Mouse (Mus musculus): Measurements from ENCODE around the gene Bri3. TPM values are rescaled to one million over a fixed set of nuclear protein-coding genes. Genes with fewer than 3 reads are reported as not detected.

The Bri3 gene
- polyA plus RNA-seq, 1 experiment from 2014 or later = 25.1 TPM

DNA sequence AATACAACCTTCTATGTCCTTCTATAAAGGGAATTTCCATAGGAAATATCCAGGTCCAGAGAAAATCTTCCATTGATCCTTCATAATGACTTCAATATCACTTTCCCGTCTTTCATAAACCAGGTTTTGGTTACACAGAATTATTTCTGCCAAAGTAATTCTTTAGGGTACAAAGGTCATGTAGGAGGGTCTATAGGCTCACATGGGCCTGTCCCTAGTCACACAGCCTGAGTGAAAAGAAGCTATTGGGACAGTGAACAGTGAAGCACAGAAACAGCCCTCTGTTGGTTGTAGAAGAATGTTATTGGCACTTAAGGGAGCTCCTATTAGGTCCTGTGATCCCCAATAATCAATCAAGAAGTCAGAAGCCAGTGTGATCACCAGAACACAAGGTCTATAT is 96.8 kb downstream of the Bri3 start:
- no peak for DNase-seq
- H3K4me3 ChIP-seq (replicated peaks) = no peak overlapping the region
- H3K4me1 ChIP-seq (replicated peaks) = peaks cover 10% of the 10 kb centered on the region; the same call in 1 of the 2 replicates
- H3K9ac ChIP-seq = no peak overlapping the region
- no peak overlapping the region; the same call in 1 of the 2 replicates for H3K27ac ChIP-seq
- no peaks in the 10 kb centered on the region for H3K27me3 ChIP-seq
- H3K9me3 ChIP-seq (replicated peaks) = no peaks in the 10 kb centered on the region
- 47% methylated on average over 1 of the region's 1 CpGs for WGBS (ENCODE audit: insufficient replicate concordance)
- no peaks in the 10 kb centered on the region for H3K36me3 ChIP-seq
- H3K4me2 ChIP-seq = no peak overlapping the region
- no peak for ATAC-seq (ENCODE audit: low read depth)

DNA sequence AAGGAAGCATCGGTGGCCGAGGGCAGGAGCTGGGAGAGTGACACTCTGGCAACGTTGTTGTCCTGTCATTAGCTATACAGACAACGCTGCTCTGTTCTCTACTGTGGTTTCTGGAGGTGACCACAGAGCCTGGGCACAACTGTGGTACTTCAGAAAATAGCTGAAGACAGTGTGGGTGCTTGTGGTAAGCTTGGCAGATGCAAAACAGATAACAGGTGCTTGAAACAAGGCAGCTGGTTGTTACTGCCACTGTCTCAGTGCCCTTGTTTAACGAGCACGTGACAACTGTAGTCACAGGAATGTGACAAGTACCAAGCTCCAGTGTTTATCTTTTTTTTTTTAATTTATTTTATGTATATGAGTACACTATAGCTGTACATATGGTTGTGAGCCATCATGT is 100.4 kb downstream of the Bri3 start:
- Histone ChIP-seq H3K36me3 (no peaks in the 10 kb centered on the region), H3K9ac (no peak overlapping the region), H3K4me1 (replicated peaks) (peaks cover 5% of the 10 kb centered on the region; the same call in 1 of the 2 replicates), H3K9me3 (replicated peaks) (no peaks in the 10 kb centered on the region), H3K4me2 (no peak overlapping the region), H3K4me3 (replicated peaks) (no peak overlapping the region), H3K27me3 (no peaks in the 10 kb centered on the region), H3K27ac (no peak overlapping the region)
- ATAC-seq (ENCODE audit: low read depth) (no peak), DNase-seq (no peak)
- 33% methylated on average over 6 of the region's 6 CpGs for WGBS (ENCODE audit: insufficient replicate concordance)

DNA sequence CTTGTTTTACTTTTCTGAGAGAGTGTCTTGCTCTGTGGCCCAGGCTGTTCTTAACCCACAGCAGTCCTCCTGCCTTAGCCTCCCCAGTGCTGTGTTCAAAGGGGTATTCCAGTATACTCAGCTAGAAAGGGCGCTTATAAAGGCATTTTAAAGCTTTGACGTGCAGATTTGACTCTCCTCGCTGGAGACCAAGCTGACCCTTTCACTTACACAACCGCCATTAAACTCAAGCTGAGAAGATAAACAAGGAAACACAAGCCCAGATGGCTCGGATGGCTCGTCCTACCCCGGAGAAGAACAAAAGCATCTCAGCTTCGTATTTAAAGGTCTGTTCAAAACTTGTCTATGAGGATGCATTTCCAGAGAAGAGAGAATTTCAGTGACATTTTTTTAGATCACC is 106.9 kb downstream of the Bri3 start:
- Histone ChIP-seq H3K4me2 (no peak overlapping the region), H3K27me3 (peaks cover 7% of the 10 kb centered on the region), H3K27ac (no peak overlapping the region), H3K36me3 (no peaks in the 10 kb centered on the region), H3K4me3 (replicated peaks) (no peak overlapping the region), H3K9me3 (replicated peaks) (no peaks in the 10 kb centered on the region), H3K9ac (no peak overlapping the region), H3K4me1 (replicated peaks) (no peaks in the 10 kb centered on the region)
- DNase-seq (no peak), ATAC-seq (ENCODE audit: low read depth) (no peak)
- 32% methylated on average over 8 of the region's 8 CpGs for WGBS (ENCODE audit: insufficient replicate concordance)

DNA sequence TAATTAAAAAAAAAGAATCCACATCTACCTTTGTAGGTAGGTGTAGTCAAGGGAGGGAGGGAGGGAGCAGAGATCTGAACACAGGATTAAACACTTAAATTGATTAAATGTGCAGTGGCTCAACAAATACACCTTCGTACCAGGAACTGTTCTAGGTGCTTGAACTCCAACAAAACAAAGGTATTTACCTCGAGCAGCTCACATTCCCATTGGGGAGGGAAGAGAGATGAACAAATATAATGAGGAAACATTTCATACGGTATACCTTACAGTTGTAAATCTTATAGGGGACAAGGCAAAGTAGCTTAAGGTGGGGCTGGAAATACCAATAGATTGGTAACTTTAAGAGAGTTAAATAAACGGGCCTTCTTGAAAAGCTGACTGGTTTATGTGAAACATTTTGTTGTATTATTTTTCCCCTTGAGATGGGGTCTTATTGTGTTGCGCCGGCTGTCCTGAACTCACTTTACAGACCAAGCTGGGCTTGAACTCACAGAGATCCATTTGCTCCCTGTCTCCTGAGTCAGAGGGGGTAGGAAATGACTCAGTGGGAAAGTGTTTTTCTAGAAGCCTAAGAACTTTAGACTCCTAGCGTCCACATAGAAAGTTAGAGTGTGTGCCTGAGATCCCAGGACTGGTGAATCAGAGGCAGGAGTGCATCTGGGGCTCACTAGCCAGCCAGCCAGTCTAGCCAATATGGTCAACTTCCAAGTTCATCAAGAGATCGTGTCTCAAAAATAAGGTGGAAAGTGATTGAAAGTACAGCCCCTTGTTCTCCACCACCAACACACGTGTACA is 108.2 kb downstream of the Bri3 start:
- H3K27ac ChIP-seq = no peak overlapping the region
- WGBS (ENCODE audit: insufficient replicate concordance) = 64% methylated on average over 9 of the region's 9 CpGs
- ATAC-seq (ENCODE audit: low read depth) = no peak

DNA sequence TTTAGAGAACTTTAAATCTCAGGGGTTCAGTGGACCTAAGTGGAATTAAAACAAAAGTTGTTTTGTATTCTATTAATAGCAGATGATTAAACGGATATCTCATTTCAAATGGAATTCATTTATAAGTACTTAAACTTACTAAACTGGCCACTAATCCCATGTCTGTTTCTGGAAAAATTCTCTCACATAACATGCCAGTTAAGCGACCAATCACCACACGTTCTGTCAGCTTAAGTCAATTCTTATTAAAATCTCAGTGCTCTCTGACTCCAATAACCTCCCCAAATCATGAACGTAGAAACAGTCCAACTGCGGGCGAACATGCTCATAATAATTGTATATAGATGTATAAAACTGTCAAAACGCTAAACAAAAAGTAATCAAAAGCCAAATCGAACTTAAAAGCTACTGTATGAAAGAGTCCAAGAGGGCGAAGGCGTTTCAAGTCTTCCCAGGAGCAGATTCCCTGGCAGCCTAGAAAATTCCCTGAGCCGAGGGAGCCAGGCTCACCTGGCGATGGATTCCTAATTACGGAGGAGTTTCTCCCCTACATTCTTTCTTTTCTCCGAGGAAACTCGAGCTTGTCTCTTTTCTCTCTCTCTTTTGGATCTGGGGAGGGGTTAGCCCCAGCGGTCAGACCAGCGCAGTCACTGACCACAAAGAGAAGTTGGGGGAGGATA is 112.7 kb downstream of the Bri3 start:
- Histone ChIP-seq H3K4me3 (replicated peaks) (peak overlapping the region; percentile 59), H3K27me3 (peaks cover 32% of the 10 kb centered on the region), H3K9ac (peak overlapping the region; percentile 62), H3K4me1 (replicated peaks) (peaks cover 18% of the 10 kb centered on the region), H3K9me3 (replicated peaks) (no peaks in the 10 kb centered on the region), H3K36me3 (no peaks in the 10 kb centered on the region), H3K27ac (no peak overlapping the region), H3K4me2 (peak overlapping the region; percentile 67)
- 13% methylated on average over 17 of the region's 17 CpGs for WGBS (ENCODE audit: insufficient replicate concordance)
- DNase-seq (no peak), ATAC-seq (ENCODE audit: low read depth) (no peak)

More for the DNA sequence above, 108.2 kb downstream of the Bri3 start:
- Histone ChIP-seq H3K4me1 (replicated peaks) (peaks cover 2% of the 10 kb centered on the region; the same call in 1 of the 2 replicates), H3K27me3 (peaks cover 15% of the 10 kb centered on the region), H3K9ac (no peak overlapping the region), H3K36me3 (no peaks in the 10 kb centered on the region), H3K4me2 (no peak overlapping the region), H3K4me3 (replicated peaks) (no peak overlapping the region), H3K9me3 (replicated peaks) (no peaks in the 10 kb centered on the region)
- no peak for DNase-seq

DNA sequence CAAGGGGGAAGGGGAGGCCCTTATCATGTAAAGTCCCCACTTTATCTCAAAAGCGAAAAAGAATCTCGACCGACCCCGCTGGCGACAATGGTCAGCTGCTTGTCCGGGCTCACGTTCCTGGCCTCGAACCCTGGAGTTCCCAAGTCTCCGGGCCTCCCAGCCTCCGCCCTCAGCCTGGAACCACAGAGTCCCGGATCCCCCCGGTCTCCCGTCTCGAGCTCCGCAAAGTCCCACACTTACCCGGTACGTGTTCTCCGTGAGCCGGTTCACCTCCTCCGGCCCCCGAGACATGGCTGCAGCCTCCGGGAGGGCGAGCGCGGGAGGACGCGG is 113.3 kb downstream of the Bri3 start:
- no peak for DNase-seq
- Histone ChIP-seq H3K36me3 (no peaks in the 10 kb centered on the region), H3K27me3 (peaks cover 32% of the 10 kb centered on the region), H3K9me3 (replicated peaks) (no peaks in the 10 kb centered on the region), H3K27ac (peak overlapping the region; percentile 29; the same call in 1 of the 2 replicates), H3K4me1 (replicated peaks) (peaks cover 18% of the 10 kb centered on the region), H3K4me3 (replicated peaks) (peak overlapping the region; percentile 59), H3K9ac (peak overlapping the region; percentile 62), H3K4me2 (peak overlapping the region; percentile 67)
- ATAC-seq (ENCODE audit: low read depth) = no peak; the same call in 1 of the 2 replicates
- WGBS (ENCODE audit: insufficient replicate concordance) = under 1% methylated on average over 27 of the region's 27 CpGs

DNA sequence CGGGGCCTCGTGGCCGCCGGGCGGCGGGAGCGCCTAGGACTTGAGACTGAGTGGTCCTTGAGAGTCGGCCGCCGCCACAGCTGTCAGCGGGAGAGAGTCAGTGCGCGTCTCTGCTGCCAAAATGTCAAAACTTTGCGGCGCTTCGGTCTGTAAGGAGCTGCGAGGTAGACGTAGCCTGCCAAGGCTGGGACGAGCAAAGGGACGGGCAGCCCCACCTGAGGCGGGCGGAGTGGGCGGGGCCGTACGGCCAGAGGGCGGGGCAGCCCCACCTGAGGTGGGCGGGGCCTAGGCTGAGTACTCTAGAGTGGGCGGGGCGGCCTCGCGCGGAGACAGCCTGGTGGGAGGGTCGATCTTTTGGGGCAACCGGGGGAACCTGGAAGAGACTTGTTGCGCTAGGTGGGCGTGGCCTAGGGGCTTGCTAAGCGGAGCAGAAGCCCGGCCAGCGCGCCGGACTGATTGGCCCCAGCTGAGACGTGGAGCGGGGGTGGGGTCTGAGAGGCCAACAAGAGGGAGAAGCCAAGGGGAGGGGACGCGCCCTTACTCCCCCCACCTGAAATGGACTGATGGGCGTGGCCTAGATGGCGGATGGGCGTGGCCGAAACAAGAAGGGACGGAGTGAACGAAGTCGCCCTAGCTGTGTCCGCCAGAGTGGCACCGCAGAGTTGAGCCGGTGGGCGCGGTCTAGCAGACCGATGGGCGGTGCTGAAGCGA is 113.8 kb downstream of the Bri3 start, which contains the start of gene Baiap2l1:
Gene Baiap2l1 (minus strand): TSS at position 232 of the 711 bp plus-strand sequence.
- Histone ChIP-seq H3K4me2 (peak within 1 kb of the TSS; percentile 67), H3K36me3 (no peaks in the 10 kb centered on the region), H3K4me3 (replicated peaks) (peak within 1 kb of the TSS; percentile 59), H3K9me3 (replicated peaks) (no peaks in the 10 kb centered on the region), H3K27me3 (peaks cover 32% of the 10 kb centered on the region), H3K27ac (peak within 1 kb of the TSS; percentile 29; the same call in 1 of the 2 replicates), H3K9ac (peak within 1 kb of the TSS; percentile 62), H3K4me1 (replicated peaks) (peaks cover 18% of the 10 kb centered on the region)
- DNase-seq (peak; percentile 71), ATAC-seq (ENCODE audit: low read depth) (peak; percentile 89)
- 1% methylated on average over 59 of the region's 60 CpGs for WGBS (ENCODE audit: insufficient replicate concordance)

DNA sequence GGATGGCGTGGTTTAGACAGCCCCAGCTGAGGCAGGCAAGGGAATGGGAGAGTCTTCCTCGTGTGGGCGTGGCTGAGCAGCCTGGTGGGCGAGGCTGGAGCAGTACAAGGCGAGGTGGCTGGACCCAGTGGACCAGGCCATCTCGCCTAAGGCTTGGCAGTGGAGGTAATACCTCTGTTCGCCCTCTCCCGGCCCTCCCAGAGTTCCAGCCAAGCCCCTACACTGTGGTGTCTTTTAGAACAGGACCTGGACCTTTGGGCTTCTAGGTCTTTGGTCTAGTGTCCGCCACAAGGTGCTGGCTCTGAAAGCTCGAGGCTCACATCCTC is 114.3 kb downstream of the Bri3 start:
- peaks cover 32% of the 10 kb centered on the region for H3K27me3 ChIP-seq
- peak overlapping the region; percentile 67 for H3K4me2 ChIP-seq
- no peak overlapping the region for H3K9ac ChIP-seq
- H3K9me3 ChIP-seq (replicated peaks) = no peaks in the 10 kb centered on the region
- no peak for DNase-seq
- H3K4me3 ChIP-seq (replicated peaks) = peak overlapping the region; percentile 59
- no peaks in the 10 kb centered on the region for H3K36me3 ChIP-seq
- 7% methylated on average over 10 of the region's 10 CpGs for WGBS (ENCODE audit: insufficient replicate concordance)
- H3K4me1 ChIP-seq (replicated peaks) = peaks cover 18% of the 10 kb centered on the region
- H3K27ac ChIP-seq = no peak overlapping the region
- no peak for ATAC-seq (ENCODE audit: low read depth)

DNA sequence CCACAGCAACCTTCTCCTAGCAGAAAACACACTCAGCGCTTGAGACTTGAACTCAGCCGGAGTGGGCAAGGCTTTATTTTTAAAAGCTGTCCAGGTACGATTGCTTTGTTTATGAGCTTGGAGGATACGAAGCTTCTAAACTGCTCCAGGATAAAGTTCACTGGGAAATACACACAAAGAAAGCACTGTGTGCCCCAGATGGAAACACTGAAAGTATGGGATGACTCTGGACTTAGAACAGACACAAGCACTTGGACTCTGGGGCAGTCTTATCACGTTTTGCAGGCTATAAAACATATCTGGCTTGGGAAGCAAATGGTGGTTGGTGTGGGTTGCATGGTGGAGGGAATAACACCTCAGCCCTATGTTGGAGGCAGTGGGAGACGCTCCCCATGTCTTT is 115.6 kb downstream of the Bri3 start:
- no peak overlapping the region for H3K4me2 ChIP-seq
- no peak for ATAC-seq (ENCODE audit: low read depth)

DNA sequence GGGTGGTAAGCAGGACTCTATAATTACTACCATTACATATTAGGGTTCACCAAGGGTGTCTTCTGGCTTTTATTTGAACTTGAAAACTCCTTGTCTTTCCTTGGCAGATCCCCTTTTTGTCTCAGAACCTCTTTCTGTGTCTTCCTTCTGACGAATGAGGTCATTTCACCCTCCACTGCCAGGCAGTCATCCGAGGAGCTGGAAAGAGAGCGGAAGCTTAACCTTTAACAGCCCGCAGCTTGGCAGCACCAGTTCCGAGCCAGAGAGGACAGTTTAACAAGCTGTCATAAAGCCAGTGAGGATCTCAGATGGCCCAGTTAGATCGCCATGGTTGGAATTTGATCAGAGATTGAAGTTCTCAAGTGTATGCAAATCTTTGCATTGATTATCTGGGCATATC is 116.1 kb downstream of the Bri3 start:
- Histone ChIP-seq H3K4me1 (replicated peaks) (peaks cover 18% of the 10 kb centered on the region), H3K4me3 (replicated peaks) (no peak overlapping the region), H3K9ac (no peak overlapping the region), H3K36me3 (no peaks in the 10 kb centered on the region), H3K27me3 (peaks cover 32% of the 10 kb centered on the region), H3K9me3 (replicated peaks) (no peaks in the 10 kb centered on the region), H3K4me2 (no peak overlapping the region), H3K27ac (no peak overlapping the region)
- no peak for ATAC-seq (ENCODE audit: low read depth)
- DNase-seq = no peak
- WGBS (ENCODE audit: insufficient replicate concordance) = 55% methylated on average over 6 of the region's 6 CpGs

More for the DNA sequence above, 115.6 kb downstream of the Bri3 start:
- H3K9ac ChIP-seq = no peak overlapping the region
- H3K4me1 ChIP-seq (replicated peaks) = peaks cover 18% of the 10 kb centered on the region
- H3K36me3 ChIP-seq = no peaks in the 10 kb centered on the region
- H3K4me3 ChIP-seq (replicated peaks) = no peak overlapping the region
- 53% methylated on average over 6 of the region's 6 CpGs for WGBS (ENCODE audit: insufficient replicate concordance)
- H3K9me3 ChIP-seq (replicated peaks) = no peaks in the 10 kb centered on the region
- H3K27ac ChIP-seq = no peak overlapping the region
- H3K27me3 ChIP-seq = peaks cover 32% of the 10 kb centered on the region
- no peak for DNase-seq

DNA sequence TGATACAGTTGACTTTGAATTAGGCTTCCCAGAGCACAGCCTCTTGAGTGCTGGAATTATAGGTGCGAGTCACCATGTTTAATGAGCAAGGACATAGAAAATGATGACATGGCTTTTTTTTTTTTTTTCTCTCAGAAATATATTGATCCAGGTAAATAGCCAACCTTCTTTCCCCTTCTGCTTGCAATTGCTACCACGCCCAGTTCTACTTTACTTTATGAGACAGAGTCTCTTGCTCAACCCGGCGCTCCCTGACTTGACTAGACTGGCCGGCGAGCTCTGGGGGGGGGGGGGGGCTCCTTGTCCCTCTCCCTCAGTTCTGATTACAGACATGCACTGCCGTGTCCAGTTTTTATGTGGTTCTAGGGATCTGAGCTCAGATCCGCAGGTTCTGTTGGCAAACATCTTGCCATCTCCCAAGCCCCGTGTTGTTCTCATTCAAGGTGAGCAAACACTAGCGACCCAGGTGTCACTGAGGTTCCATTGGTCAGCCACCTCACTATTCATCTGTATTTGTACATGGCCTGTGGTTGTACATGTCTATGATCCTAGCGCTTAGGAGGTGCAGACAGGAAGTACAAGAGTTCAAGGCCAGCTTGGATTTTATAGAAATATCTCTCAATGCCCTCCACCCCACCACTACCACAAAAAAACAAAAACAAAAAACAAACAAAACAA is 120.6 kb downstream of the Bri3 start:
- DNase-seq = no peak
- no peaks in the 10 kb centered on the region for H3K9me3 ChIP-seq (replicated peaks)
- ATAC-seq (ENCODE audit: low read depth) = no peak
- no peak overlapping the region for H3K4me3 ChIP-seq (replicated peaks)
- H3K4me2 ChIP-seq = no peak overlapping the region
- H3K27ac ChIP-seq = no peak overlapping the region
- 71% methylated on average over 11 of the region's 11 CpGs for WGBS (ENCODE audit: insufficient replicate concordance)
- no peaks in the 10 kb centered on the region for H3K27me3 ChIP-seq
- no peaks in the 10 kb centered on the region for H3K4me1 ChIP-seq (replicated peaks)
- no peaks in the 10 kb centered on the region for H3K36me3 ChIP-seq
- no peak overlapping the region for H3K9ac ChIP-seq
